Mouse (Mus musculus): ENCODE results near the gene Taar8a. TPM values are rescaled to one million over a fixed set of nuclear protein-coding genes. Genes with fewer than 3 reads are reported as not detected.
"Not testable (repeated sequence)": the region's sequence is repeated elsewhere in the genome, so short reads cannot be mapped to it uniquely, and the experiment has no call there.

The Taar8a gene
- polyA plus RNA-seq, 1 experiment from 2014 or later = not detected

DNA sequence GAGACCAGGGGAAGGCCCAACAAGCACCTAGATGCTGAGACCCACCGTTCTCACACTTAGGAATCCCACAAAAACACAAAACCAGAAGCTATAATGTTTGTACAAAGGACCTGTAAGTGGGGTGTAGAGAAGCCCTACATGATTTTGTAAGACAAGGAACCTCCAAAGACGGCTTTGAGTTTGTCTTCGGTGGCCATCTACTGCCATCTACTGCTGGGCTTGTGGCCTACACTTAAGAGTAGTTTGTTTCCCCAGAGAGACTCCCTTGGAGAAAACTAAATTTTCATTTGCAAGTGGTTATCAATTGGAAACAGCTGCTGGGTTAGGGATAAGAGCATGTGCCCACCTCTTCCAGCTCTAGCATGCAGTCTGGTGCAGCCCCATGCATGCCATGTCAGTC is 3.9 kb downstream of the Taar8a start:
- H3K4me2 ChIP-seq (replicated peaks; ENCODE audit: low read depth, low read length) = no peak overlapping the region
- ATAC-seq (ENCODE audit: low FRiP score, low TSS enrichment) = no peak
- no peak overlapping the region for H3K27ac ChIP-seq (ENCODE audit: low read depth, low read length)
- H3K36me3 ChIP-seq (ENCODE audit: control insufficient read depth, insufficient read depth, low read length) = no peaks in the 10 kb centered on the region
- H3K4me3 ChIP-seq (ENCODE audit: low read length) = no peak overlapping the region
- no peaks in the 10 kb centered on the region for H3K27me3 ChIP-seq (ENCODE audit: control insufficient read depth, insufficient read depth, low read length)
- no peaks in the 10 kb centered on the region for H3K4me1 ChIP-seq (ENCODE audit: control insufficient read depth, insufficient read depth, low read length)
- H3K9ac ChIP-seq (ENCODE audit: low read depth, low read length) = no peak overlapping the region
- H3K9me3 ChIP-seq (ENCODE audit: control insufficient read depth, low read length) = no peaks in the 10 kb centered on the region
- 50% methylated on average over 3 of the region's 3 CpGs for WGBS

- no peak overlapping the region for H3K4me2 ChIP-seq (replicated peaks; ENCODE audit: low read depth, low read length)
- H3K36me3 ChIP-seq (ENCODE audit: control insufficient read depth, insufficient read depth, low read length) = no peaks in the 10 kb centered on the region
- ATAC-seq (ENCODE audit: low FRiP score, low TSS enrichment) = no peak
- H3K9me3 ChIP-seq (ENCODE audit: control insufficient read depth, low read length) = no peaks in the 10 kb centered on the region
- 88% methylated on average over 5 of the region's 5 CpGs for WGBS
- H3K9ac ChIP-seq (ENCODE audit: low read depth, low read length) = no peak overlapping the region
- H3K4me3 ChIP-seq (ENCODE audit: low read length) = no peak overlapping the region
- H3K4me1 ChIP-seq (ENCODE audit: control insufficient read depth, insufficient read depth, low read length) = no peaks in the 10 kb centered on the region
- H3K27me3 ChIP-seq (ENCODE audit: control insufficient read depth, insufficient read depth, low read length) = no peaks in the 10 kb centered on the region
- H3K27ac ChIP-seq (ENCODE audit: low read depth, low read length) = no peak overlapping the region
Measured at GRCm38 (mm10) chr10:24085936-24086335, 9.6 kb downstream of the Taar8a start.

GRCm38 (mm10) chr10:24086555-24086954 is 10.3 kb downstream of the Taar8a start:
- no peaks in the 10 kb centered on the region for H3K9me3 ChIP-seq (ENCODE audit: control insufficient read depth, low read length)
- no peaks in the 10 kb centered on the region for H3K27me3 ChIP-seq (ENCODE audit: control insufficient read depth, insufficient read depth, low read length)
- no peak for ATAC-seq (ENCODE audit: low FRiP score, low TSS enrichment)
- WGBS = 76% methylated on average over 5 of the region's 5 CpGs
- H3K4me1 ChIP-seq (ENCODE audit: control insufficient read depth, insufficient read depth, low read length) = no peaks in the 10 kb centered on the region
- H3K9ac ChIP-seq (ENCODE audit: low read depth, low read length) = no peak overlapping the region
- no peak overlapping the region for H3K4me2 ChIP-seq (replicated peaks; ENCODE audit: low read depth, low read length)
- no peaks in the 10 kb centered on the region for H3K36me3 ChIP-seq (ENCODE audit: control insufficient read depth, insufficient read depth, low read length)
- H3K4me3 ChIP-seq (ENCODE audit: low read length) = no peak overlapping the region
- H3K27ac ChIP-seq (ENCODE audit: low read depth, low read length) = no peak overlapping the region

DNA sequence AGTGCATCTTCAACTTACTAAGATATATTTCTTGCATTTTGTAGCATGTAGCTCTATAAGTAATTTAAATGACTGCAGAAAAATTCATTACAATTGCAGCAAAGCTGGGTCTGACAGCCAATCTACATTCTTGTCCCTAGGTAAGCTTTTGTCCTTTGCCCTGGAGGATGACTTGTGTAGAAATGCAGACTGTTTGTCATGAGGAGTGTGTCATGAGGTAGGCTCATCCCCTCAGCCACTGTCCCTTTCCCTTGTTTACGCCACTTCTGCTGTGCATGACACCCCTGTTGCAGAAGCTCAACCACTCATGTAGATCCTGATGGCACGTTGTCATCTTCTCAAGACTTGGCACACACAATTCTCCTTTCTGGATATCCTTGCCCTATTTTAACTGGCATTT is 10.9 kb downstream of the Taar8a start:
- Histone ChIP-seq H3K36me3 (ENCODE audit: control insufficient read depth, insufficient read depth, low read length) (no peaks in the 10 kb centered on the region), H3K4me1 (ENCODE audit: control insufficient read depth, insufficient read depth, low read length) (no peaks in the 10 kb centered on the region), H3K27me3 (ENCODE audit: control insufficient read depth, insufficient read depth, low read length) (no peaks in the 10 kb centered on the region), H3K4me2 (replicated peaks; ENCODE audit: low read depth, low read length) (no peak overlapping the region), H3K4me3 (ENCODE audit: low read length) (no peak overlapping the region), H3K9ac (ENCODE audit: low read depth, low read length) (no peak overlapping the region), H3K9me3 (ENCODE audit: control insufficient read depth, low read length) (no peaks in the 10 kb centered on the region), H3K27ac (ENCODE audit: low read depth, low read length) (no peak overlapping the region)
- WGBS = 91% methylated on average over 2 of the region's 2 CpGs
- ATAC-seq (ENCODE audit: low FRiP score, low TSS enrichment) = no peak

DNA sequence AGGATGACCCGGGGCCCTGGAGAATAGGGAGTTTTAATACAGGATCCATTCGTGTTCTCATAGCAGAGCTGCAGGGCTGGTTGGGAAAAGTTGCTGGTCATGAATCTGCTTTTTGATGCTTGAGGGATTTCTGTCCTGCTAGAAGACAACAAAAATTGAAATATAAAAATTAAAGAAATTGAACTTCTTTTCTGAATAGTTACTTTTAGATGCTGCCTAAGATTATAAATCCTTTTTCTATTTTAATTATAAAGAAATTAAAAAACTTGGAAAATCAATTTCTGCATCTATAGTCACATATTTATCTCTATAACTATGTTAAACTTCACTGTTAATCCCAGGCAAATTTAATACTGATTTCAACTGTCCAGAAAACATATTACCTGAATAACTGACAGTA is 15.9 kb downstream of the Taar8a start, which contains the start of gene Taar8b:
Gene Taar8b, minus strand, starts transcription at position 101 of the 400 bp plus-strand sequence.
- Histone ChIP-seq H3K4me2 (replicated peaks; ENCODE audit: low read depth, low read length) (no peak within 1 kb of the TSS), H3K4me3 (ENCODE audit: low read length) (no peak within 1 kb of the TSS), H3K27ac (ENCODE audit: low read depth, low read length) (no peak within 1 kb of the TSS), H3K36me3 (ENCODE audit: control insufficient read depth, insufficient read depth, low read length) (no peaks in the 10 kb centered on the region), H3K27me3 (ENCODE audit: control insufficient read depth, insufficient read depth, low read length) (no peaks in the 10 kb centered on the region), H3K9me3 (ENCODE audit: control insufficient read depth, low read length) (no peaks in the 10 kb centered on the region), H3K9ac (ENCODE audit: low read depth, low read length) (no peak within 1 kb of the TSS), H3K4me1 (ENCODE audit: control insufficient read depth, insufficient read depth, low read length) (no peaks in the 10 kb centered on the region)
- WGBS = 63% methylated on average over 2 of the region's 2 CpGs
- ATAC-seq (ENCODE audit: low FRiP score, low TSS enrichment) = no peak

DNA sequence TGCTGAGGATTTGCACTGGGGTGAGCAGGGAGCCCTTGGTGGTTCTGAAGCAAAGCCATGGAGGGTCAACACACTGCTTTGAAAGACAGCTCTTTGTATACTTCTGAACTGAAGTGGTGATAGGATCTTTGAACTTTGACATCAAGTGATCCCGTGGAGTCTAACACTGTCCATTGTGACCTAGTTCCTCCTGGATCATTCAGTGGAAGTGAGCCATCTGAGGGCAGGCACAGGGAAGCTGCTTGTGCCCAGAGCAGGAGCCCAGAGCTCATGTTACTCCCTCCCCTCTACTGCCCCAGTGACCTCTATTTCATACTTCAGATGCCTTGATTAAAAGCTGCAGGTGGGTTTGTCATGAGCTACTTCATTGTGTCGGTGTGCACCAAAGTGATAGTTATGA is 20.7 kb downstream of the Taar8a start:
- H3K4me1 ChIP-seq (ENCODE audit: control insufficient read depth, insufficient read depth, low read length); H3K27ac ChIP-seq (ENCODE audit: low read depth, low read length); H3K9me3 ChIP-seq (ENCODE audit: control insufficient read depth, low read length); H3K27me3 ChIP-seq (ENCODE audit: control insufficient read depth, insufficient read depth, low read length); H3K4me3 ChIP-seq (ENCODE audit: low read length); ATAC-seq (ENCODE audit: low FRiP score, low TSS enrichment); H3K36me3 ChIP-seq (ENCODE audit: control insufficient read depth, insufficient read depth, low read length); H3K9ac ChIP-seq (ENCODE audit: low read depth, low read length); H3K4me2 ChIP-seq (replicated peaks; ENCODE audit: low read depth, low read length): not testable (repeated sequence)
- 41% methylated on average over 2 of the region's 2 CpGs for WGBS

DNA sequence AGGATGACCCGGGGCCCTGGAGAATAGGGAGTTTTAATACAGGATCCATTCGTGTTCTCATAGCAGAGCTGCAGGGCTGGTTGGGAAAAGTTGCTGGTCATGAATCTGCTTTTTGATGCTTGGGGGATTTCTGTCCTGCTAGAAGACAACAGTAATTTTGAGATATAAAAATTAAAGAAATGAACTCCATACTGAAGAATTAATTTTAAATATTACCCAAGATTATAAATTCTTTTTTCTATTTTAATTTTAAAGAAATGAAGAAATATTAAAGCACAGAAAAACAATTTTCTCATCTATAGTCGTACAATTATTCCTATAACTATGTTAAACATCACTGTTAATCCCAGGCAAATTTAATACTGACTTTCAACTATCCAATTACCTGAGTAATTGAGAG is 25.5 kb downstream of the Taar8a start, which contains the start of gene Taar8c:
Gene Taar8c, minus strand, starts transcription at position 101 of the 400 bp plus-strand sequence.
- 94% methylated on average over 1 of the region's 3 CpGs for WGBS
- not testable (repeated sequence) for H3K4me1 ChIP-seq (ENCODE audit: control insufficient read depth, insufficient read depth, low read length); H3K36me3 ChIP-seq (ENCODE audit: control insufficient read depth, insufficient read depth, low read length); H3K27me3 ChIP-seq (ENCODE audit: control insufficient read depth, insufficient read depth, low read length); H3K4me2 ChIP-seq (replicated peaks; ENCODE audit: low read depth, low read length); ATAC-seq (ENCODE audit: low FRiP score, low TSS enrichment); H3K9ac ChIP-seq (ENCODE audit: low read depth, low read length); H3K27ac ChIP-seq (ENCODE audit: low read depth, low read length); H3K4me3 ChIP-seq (ENCODE audit: low read length); H3K9me3 ChIP-seq (ENCODE audit: control insufficient read depth, low read length)

DNA sequence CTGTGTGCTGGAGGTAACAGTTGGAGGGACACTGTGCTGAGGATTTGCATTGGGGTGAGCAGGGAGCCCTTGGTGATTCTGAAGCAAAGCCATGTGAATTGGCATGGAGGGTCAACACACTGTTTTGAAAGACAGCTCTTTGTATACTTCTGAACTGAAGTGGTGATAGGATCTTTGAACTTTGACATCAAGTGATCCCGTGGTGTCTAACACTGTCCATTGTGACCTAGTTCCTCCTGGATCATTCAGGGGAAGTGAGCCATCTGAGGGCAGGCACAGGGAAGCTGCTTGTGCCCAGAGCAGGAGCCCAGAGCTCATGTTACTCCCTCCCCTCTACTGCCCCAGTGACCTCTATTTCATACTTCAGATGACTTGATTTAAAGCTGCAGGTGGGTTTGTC is 27.0 kb downstream of the Taar8a start:
- not testable (repeated sequence) for H3K4me1 ChIP-seq (ENCODE audit: control insufficient read depth, insufficient read depth, low read length); H3K27ac ChIP-seq (ENCODE audit: low read depth, low read length); H3K9ac ChIP-seq (ENCODE audit: low read depth, low read length); H3K9me3 ChIP-seq (ENCODE audit: control insufficient read depth, low read length); H3K36me3 ChIP-seq (ENCODE audit: control insufficient read depth, insufficient read depth, low read length); H3K27me3 ChIP-seq (ENCODE audit: control insufficient read depth, insufficient read depth, low read length); H3K4me2 ChIP-seq (replicated peaks; ENCODE audit: low read depth, low read length); H3K4me3 ChIP-seq (ENCODE audit: low read length)
- WGBS = 15% methylated on average over 1 of the region's 1 CpGs
- ATAC-seq (ENCODE audit: low FRiP score, low TSS enrichment) = 0 out of 2 replicates have a peak, but pooled peaks have one; percentile 43

- ATAC-seq (ENCODE audit: low FRiP score, low TSS enrichment) = no peak
- Histone ChIP-seq H3K9ac (ENCODE audit: low read depth, low read length) (no peak overlapping the region), H3K27me3 (ENCODE audit: control insufficient read depth, insufficient read depth, low read length) (no peaks in the 10 kb centered on the region), H3K36me3 (ENCODE audit: control insufficient read depth, insufficient read depth, low read length) (no peaks in the 10 kb centered on the region), H3K27ac (ENCODE audit: low read depth, low read length) (no peak overlapping the region), H3K4me1 (ENCODE audit: control insufficient read depth, insufficient read depth, low read length) (no peaks in the 10 kb centered on the region), H3K4me2 (replicated peaks; ENCODE audit: low read depth, low read length) (no peak overlapping the region), H3K4me3 (ENCODE audit: low read length) (no peak overlapping the region), H3K9me3 (ENCODE audit: control insufficient read depth, low read length) (no peaks in the 10 kb centered on the region)
- 56% methylated on average over 5 of the region's 5 CpGs for WGBS
Measured at GRCm38 (mm10) chr10:24107747-24108146, 31.4 kb downstream of the Taar8a start.
